Mouse (Mus musculus) erythroblast, embryonic 14.5 days (primary cell): ENCODE measurements around the gene Ephx1.
"Not testable (repeated sequence)": the region's sequence is repeated elsewhere in the genome, so short reads cannot be mapped to it uniquely, and the experiment has no call there.

ENCODE experiments used
- GATA1 ChIP-seq: IDR thresholded peaks from 2 replicates; pipeline ENCODE4 v1.6.1; 2012; ENCODE audit warnings: low read length, inconsistent platforms, mixed read lengths
- TAL1 ChIP-seq: IDR thresholded peaks from 3 replicates; pipeline ENCODE4 v1.6.1; 2012; ENCODE audit warnings: low read length, inconsistent platforms, mixed read lengths

DNA sequence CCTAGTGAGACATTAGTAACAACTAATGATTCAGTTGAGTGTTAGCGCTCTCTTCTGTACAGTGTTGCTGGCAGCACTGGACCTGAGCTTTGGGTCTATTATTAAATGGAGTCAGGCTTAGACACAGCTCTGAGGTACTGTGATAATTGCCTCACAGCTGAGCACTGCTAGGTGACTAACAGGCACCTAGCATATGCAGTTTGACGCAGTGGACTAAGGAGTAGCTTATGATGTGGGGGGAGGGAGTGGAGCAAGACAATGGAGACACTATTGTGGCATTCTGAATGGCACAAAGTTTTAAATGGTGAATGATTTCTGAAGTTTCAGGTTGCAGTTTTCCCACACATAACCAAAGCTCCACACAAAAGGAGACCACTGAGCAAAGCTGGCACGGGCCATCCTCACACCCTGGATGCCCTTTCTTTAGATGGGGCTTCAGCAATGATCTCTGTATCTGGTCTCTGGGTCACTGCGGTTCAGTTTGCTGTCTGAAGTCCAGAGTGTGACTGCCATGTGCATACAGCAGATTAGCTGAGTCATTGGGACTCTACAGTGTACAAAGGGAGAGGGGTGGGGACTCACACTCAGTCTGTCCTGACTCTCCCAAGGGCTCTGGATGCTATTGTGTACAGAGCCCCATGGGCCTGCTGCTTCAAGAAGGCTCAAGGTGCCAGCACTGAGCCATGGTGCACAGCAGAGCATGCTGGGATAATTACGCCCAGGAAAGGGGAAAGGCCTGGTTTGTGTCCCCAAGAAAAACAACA is 14.5 kb upstream of the Ephx1 start:
- TF ChIP-seq GATA1, TAL1: not testable (repeated sequence)
